Mouse (Mus musculus) telencephalon, adult 2 months (tissue): ENCODE measurements around the gene Sbds.

Source experiments
- DNase-seq: peaks from one replicate; pipeline ENCODE4 v3.0.0-alpha.2; 2011; ENCODE audit warnings: low read depth, low spot score

Gene Sbds

DNA sequence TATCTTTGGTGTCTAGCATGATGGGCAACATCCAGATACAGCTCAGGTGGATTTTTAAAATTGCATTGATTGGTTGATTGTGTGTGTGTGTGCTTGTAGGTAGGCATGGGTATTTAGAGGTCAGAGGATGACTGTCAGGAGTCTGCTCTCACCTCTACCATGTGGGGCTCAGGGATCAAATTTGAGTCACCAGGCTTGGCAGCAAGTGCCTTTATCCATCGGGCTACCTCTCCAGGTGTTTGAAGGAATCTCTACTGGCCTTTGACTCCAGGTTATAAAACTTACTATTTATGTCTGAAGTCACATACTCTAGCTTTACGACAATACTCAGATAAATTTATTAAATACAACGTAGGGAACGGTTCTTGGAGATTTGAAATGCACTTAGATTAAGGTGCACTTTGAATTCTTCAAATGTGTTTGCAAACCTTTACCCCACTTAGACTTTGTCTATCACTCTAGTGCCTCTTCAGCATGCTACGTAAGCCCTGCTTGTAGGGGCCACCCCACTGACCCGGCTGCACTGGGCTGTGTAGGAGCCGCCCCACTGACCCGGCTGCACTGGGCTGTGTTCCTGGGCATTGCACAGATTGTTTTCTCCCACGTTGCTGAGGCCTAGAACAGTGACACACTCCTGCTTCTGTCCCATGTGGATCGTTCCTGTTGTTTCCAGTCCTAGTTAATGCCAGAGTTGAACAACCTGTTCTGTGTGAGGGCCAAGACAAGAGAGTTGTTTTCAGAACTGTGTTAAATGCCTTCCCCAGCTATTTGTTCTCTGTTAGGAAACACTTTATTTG is 54.9 kb downstream of the Sbds start:
- no peak for DNase-seq

DNA sequence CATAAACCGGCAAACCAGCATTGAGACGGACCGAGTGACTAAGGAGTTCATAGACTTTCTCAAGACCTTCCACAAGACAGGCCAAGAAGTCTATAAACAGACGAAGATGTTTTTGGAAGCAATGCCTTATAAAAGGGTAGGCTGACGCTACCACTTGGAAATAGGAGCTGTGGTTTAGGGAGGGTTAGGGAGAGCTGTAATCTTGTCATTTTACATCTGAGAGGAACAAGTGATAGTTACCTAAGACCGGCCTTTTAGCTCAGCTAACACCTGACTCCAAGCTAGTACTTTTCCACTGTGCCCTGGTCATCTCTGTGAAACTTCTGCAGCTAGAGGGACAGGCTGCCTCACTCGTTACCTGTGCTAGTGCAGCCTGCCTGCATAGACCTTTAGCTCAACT is 57.3 kb downstream of the Sbds start:
- DNase-seq, result no peak

DNA sequence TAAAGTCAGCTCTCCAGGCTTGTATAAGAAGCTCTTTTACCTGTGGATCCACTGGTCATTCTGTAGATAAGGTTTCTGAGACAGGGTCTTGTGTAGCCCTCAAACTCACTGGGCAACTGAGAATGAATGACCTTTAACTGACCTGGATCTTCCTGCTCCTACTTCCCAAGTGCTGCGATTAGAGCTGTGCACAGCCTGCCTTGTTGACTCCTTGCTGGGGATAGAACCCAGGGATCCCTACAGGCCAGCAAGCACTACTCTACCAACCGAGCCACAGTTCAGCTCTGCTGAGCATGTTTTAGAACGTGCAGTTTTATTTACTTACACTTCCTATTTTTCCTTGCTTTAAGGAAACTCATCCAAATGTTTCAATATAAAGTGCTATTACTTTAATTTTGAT is 57.9 kb downstream of the Sbds start:
- DNase-seq, result no peak

DNA sequence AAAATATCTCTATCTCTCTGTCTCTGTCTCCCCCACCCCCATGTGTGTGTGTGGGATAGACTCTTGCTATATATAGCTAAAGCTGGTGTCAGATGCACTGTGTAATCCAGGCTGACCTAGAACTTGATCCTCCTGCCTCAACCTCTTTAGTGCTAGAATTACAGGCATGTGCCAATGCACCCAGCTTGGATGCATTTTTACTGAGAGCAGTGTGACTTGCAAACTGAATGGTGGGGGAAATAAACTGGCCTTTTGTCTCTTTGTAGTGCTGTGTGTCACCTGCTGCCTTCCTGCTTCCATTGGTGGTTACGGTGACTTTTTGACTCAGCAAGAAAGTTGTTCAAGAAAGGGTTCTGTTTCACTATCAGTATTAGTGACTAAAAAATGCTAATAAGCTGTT is 59.0 kb downstream of the Sbds start:
- DNase-seq, result no peak
